Mouse (Mus musculus) liver, embryonic 14.5 days (tissue): ENCODE results near the gene Krtap29-1. TPM values are rescaled to one million over a fixed set of nuclear protein-coding genes. Genes with fewer than 3 reads are reported as not detected.

Experiments used
- ATAC-seq: fragments of 200-750 bp; cut with Nextera tagmentation; 2 replicates; pipeline ENCODE4 v1.8.0; 2017; ENCODE audit warnings: moderate number of reproducible peaks, mild to moderate bottlenecking, moderate library complexity; ENCODE audit not compliant: insufficient read depth
- DNase-seq, 3 experiments: peaks; one replicate each; pipeline ENCODE4 v3.0.0-alpha.2; 2012 to 2013; ENCODE audit warnings: low read depth in 3 of 3, low spot score in 3 of 3
- H3K27ac ChIP-seq: fragments of 300-500 bp; sonication (generic); 2 replicates; pipeline ENCODE4 v1.5.1; 2014; ENCODE audit warnings: moderate library complexity, mild to moderate bottlenecking, control low read depth, inconsistent platforms
- H3K27me3 ChIP-seq: fragments of 300-500 bp; sonication (generic); 2 replicates; pipeline ENCODE4 v1.6.1; 2014; ENCODE audit warnings: mild to moderate bottlenecking, low read length, moderate library complexity; ENCODE audit not compliant: control insufficient read depth, insufficient read depth
- H3K36me3 ChIP-seq: fragments of 300-500 bp; sonication (generic); replicated peaks from 2 replicates; pipeline ENCODE4 v1.6.1; 2014; ENCODE audit warnings: low read depth; ENCODE audit not compliant: control insufficient read depth, insufficient read depth
- H3K4me1 ChIP-seq, 2 experiments: fragments of 200-500 bp in 1 of 2; fragments of 300-500 bp in 1 of 2; sonication (generic) in 1 of 2; replicated peaks; 2 replicates each; pipeline ENCODE4 v1.6.1; 2012 to 2014; ENCODE audit warnings: antibody characterized with exemption in 1 of 2, inconsistent platforms in 1 of 2, low read length in 1 of 2; ENCODE audit not compliant: control insufficient read depth in 2 of 2, insufficient read depth in 2 of 2
- H3K4me2 ChIP-seq: fragments of 300-500 bp; sonication (generic); 2 replicates; pipeline ENCODE4 v1.6.1; 2014; ENCODE audit warnings: low read depth, mild to moderate bottlenecking, control low read depth, moderate library complexity
- H3K4me3 ChIP-seq, 2 experiments: fragments of 200-500 bp in 1 of 2; fragments of 300-500 bp in 1 of 2; sonication (generic) in 1 of 2; 2 replicates each; pipeline ENCODE4 v1.5.1; 2012 to 2014; ENCODE audit warnings: low read depth in 2 of 2, low read length in 2 of 2, mild to moderate bottlenecking in 2 of 2, control low read depth in 1 of 2, inconsistent platforms in 1 of 2, moderate library complexity in 1 of 2; ENCODE audit not compliant: insufficient read depth in 1 of 2
- H3K9ac ChIP-seq: fragments of 300-500 bp; sonication (generic); replicated peaks from 2 replicates; pipeline ENCODE4 v1.6.1; 2014; ENCODE audit warnings: mild to moderate bottlenecking, control low read depth, moderate library complexity
- H3K9me3 ChIP-seq: fragments of 300-500 bp; sonication (generic); 2 replicates; pipeline ENCODE4 v1.6.1; 2016; ENCODE audit warnings: low read length, mixed read lengths; ENCODE audit not compliant: control insufficient read depth
- CTCF ChIP-seq: IDR thresholded peaks from 2 replicates; pipeline ENCODE4 v1.5.1; 2016; ENCODE audit warnings: antibody characterized with exemption, low read depth, control low read depth
- EP300 ChIP-seq: IDR thresholded peaks from 2 replicates; pipeline ENCODE4 v1.6.1; 2016; ENCODE audit warnings: antibody characterized with exemption, low read depth
- WGBS: fragments of 180-500 bp; shearing (Covaris S2); extraction: QIAGEN DNeasy Blood & Tissue Kit; methylation state at CpG from one replicate; pipeline ENCODE4 v1.1.7; 2014; ENCODE audit not compliant: insufficient replicate concordance; 5-methylcytosine and 5-hydroxymethylcytosine counted together
- polyA plus RNA-seq, 2 experiments: library from polyadenylated mRNA; depleted of rRNA in 1 of 2; stranded (reverse) in 1 of 2; unstranded in 1 of 2; fragments of >200 nt; fragmentation: Nextera tagmentation in 1 of 2; extraction: Ambion mirVana in 1 of 2; gene quantifications; 2 replicates each; pipeline versions ENCODE4 v1.2.1 to v1.2.3; 2012 to 2014

Krtap29-1 gene
- polyA plus RNA-seq, 2 experiments, result not detected

DNA sequence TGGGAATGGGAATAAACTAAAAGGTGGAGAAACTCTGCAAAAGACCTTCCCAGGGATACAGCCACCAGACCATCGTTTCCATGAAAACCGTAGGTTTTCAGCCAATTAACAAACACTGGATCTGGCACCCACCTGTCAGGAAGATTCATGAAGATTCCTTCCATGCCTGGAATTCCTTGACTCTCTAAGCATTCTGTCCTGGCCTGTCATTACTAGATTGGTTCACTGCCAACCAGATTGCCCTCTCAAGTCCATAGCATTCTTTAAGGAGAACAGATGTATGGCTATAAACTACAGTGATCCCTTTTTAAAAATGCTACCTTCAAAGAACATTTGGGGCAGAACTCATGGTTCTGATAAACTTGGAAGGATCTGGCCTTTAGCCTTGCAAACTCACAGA lies 12.9 kb downstream of the Krtap29-1 start:
- WGBS, result 23% methylated on average over 2 of the region's 2 CpGs
- H3K4me2 ChIP-seq, result no peak overlapping the region
- H3K27ac ChIP-seq, result no peak overlapping the region
- DNase-seq, result no peak
- TF ChIP-seq CTCF (no peak), EP300 (no peak)
- H3K4me1 ChIP-seq, result no peaks in the 10 kb centered on the region
- no peaks in the 10 kb centered on the region for H3K36me3 ChIP-seq
- no peak for ATAC-seq
- H3K27me3 ChIP-seq, result no peaks in the 10 kb centered on the region
- H3K9ac ChIP-seq, result no peak overlapping the region
- no peaks in the 10 kb centered on the region for H3K9me3 ChIP-seq
- no peak overlapping the region for H3K4me3 ChIP-seq

- Histone ChIP-seq H3K9me3 (no peaks in the 10 kb centered on the region), H3K9ac (no peak overlapping the region), H3K4me3 (no peak overlapping the region), H3K4me2 (no peak overlapping the region), H3K4me1 (no peaks in the 10 kb centered on the region), H3K27me3 (no peaks in the 10 kb centered on the region), H3K27ac (no peak overlapping the region), H3K36me3 (no peaks in the 10 kb centered on the region)
- no peak for TF ChIP-seq CTCF
- no peak for TF ChIP-seq EP300
- ATAC-seq (no peak), DNase-seq (no peak)
- WGBS, result 36% methylated on average over 6 of the region's 6 CpGs
These were observed 14.6 kb downstream of the Krtap29-1 start for GRCm38 (mm10) chr11:99964213-99964612.

DNA sequence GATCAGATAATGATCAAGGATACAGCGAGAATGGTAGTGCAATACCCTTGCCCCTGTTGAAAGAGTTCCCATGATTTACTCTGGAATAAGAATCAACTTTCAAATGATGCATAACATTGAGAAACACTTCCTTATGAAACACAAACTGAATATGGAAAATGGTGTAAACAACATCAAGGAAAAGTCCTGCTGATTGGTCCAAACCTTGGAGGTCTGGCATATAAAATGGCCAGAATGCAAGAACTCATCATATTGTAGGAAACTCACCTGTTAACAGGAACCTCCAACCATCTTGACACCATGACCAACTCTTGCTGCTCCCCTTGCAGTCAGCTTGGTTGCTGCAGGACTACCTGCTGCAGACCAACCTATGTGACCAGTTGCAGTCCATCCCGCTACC lies 30.7 kb downstream of the Krtap29-1 start, which contains the start of gene Krtap9-5:
TSS of gene Krtap9-5 (plus strand) at position 301 of the 400 bp plus-strand sequence.
- Histone ChIP-seq H3K4me2 (no peak within 1 kb of the TSS), H3K36me3 (no peaks in the 10 kb centered on the region), H3K27ac (no peak within 1 kb of the TSS), H3K9ac (no peak within 1 kb of the TSS), H3K4me3 (no peak within 1 kb of the TSS), H3K4me1 (no peaks in the 10 kb centered on the region), H3K27me3 (no peaks in the 10 kb centered on the region), H3K9me3 (no peaks in the 10 kb centered on the region)
- no peak for ATAC-seq
- DNase-seq, result no peak
- WGBS, result 62% methylated on average over 2 of the region's 2 CpGs
- TF ChIP-seq CTCF (no peak), EP300 (no peak)

GRCm38 (mm10) chr11:99937751-99938264 lies 41.0 kb downstream of the Krtap29-1 start:
- Histone ChIP-seq H3K27me3 (no peaks in the 10 kb centered on the region), H3K4me1 (no peaks in the 10 kb centered on the region), H3K4me2 (no peak overlapping the region), H3K4me3 (no peak overlapping the region), H3K9ac (no peak overlapping the region), H3K9me3 (no peaks in the 10 kb centered on the region), H3K36me3 (no peaks in the 10 kb centered on the region), H3K27ac (no peak overlapping the region)
- DNase-seq, result no peak
- TF ChIP-seq CTCF, result no peak
- no peak for TF ChIP-seq EP300
- ATAC-seq, result no peak
- 49% methylated on average over 9 of the region's 9 CpGs for WGBS

GRCm38 (mm10) chr11:99935991-99936390 lies 42.9 kb downstream of the Krtap29-1 start, which contains the start of gene Krtap31-2:
Krtap31-2 (plus strand) TSS chr11:99936291.
- H3K4me2 ChIP-seq, result no peak within 1 kb of the TSS
- DNase-seq (no peak), ATAC-seq (no peak)
- no peaks in the 10 kb centered on the region for H3K4me1 ChIP-seq
- H3K36me3 ChIP-seq, result no peaks in the 10 kb centered on the region
- TF ChIP-seq EP300 (no peak), CTCF (no peak)
- no peaks in the 10 kb centered on the region for H3K27me3 ChIP-seq
- no peak within 1 kb of the TSS for H3K27ac ChIP-seq
- H3K4me3 ChIP-seq, result no peak within 1 kb of the TSS
- WGBS, result 53% methylated on average over 1 of the region's 1 CpGs
- H3K9ac ChIP-seq, result no peak within 1 kb of the TSS
- no peaks in the 10 kb centered on the region for H3K9me3 ChIP-seq

Other genes starting within 250 kb of the Krtap29-1 start
Only the 30 nearest of the 33 such genes appear.
- not detected in 2 replicates for gene Gm11595, start 206.1 kb downstream of the Krtap29-1 start, polyA plus RNA-seq (2012; rRNA removed)
- not detected in 2 replicates for gene Gm11595, start 206.1 kb downstream of the Krtap29-1 start, polyA plus RNA-seq (2014; fragmentation: Nextera tagmentation; extraction: Ambion mirVana)
- not detected in 2 replicates for gene Krtap4-8, start 198.3 kb downstream of the Krtap29-1 start, polyA plus RNA-seq (2012; rRNA removed)
- gene Krtap4-8, start 198.3 kb downstream of the Krtap29-1 start, polyA plus RNA-seq (2014; fragmentation: Nextera tagmentation; extraction: Ambion mirVana), result not detected in 2 replicates
- gene Krtap4-9, start 193.9 kb downstream of the Krtap29-1 start, polyA plus RNA-seq (2012; rRNA removed), result not detected in 2 replicates
- not detected in 2 replicates for gene Krtap4-9, start 193.9 kb downstream of the Krtap29-1 start, polyA plus RNA-seq (2014; fragmentation: Nextera tagmentation; extraction: Ambion mirVana)
- gene Gm11596, start 185.6 kb downstream of the Krtap29-1 start, polyA plus RNA-seq (2012; rRNA removed), result not detected in 2 replicates
- gene Gm11596, start 185.6 kb downstream of the Krtap29-1 start, polyA plus RNA-seq (2014; fragmentation: Nextera tagmentation; extraction: Ambion mirVana), result not detected in 2 replicates
- gene Gm11569, start 180.1 kb downstream of the Krtap29-1 start, polyA plus RNA-seq (2012; rRNA removed), result not detected in 2 replicates
- not detected in 2 replicates for gene Gm11569, start 180.1 kb downstream of the Krtap29-1 start, polyA plus RNA-seq (2014; fragmentation: Nextera tagmentation; extraction: Ambion mirVana)
- gene Gm11554, start 174.6 kb downstream of the Krtap29-1 start, polyA plus RNA-seq (2012; rRNA removed), result not detected in 2 replicates
- not detected in 2 replicates for gene Gm11554, start 174.6 kb downstream of the Krtap29-1 start, polyA plus RNA-seq (2014; fragmentation: Nextera tagmentation; extraction: Ambion mirVana)
- not detected in 2 replicates for gene Krtap4-13, start 169.2 kb downstream of the Krtap29-1 start, polyA plus RNA-seq (2012; rRNA removed)
- gene Krtap4-13, start 169.2 kb downstream of the Krtap29-1 start, polyA plus RNA-seq (2014; fragmentation: Nextera tagmentation; extraction: Ambion mirVana), result not detected in 2 replicates
- gene Gm11564, start 163.4 kb downstream of the Krtap29-1 start, polyA plus RNA-seq (2012; rRNA removed), result not detected in 2 replicates
- gene Gm11564, start 163.4 kb downstream of the Krtap29-1 start, polyA plus RNA-seq (2014; fragmentation: Nextera tagmentation; extraction: Ambion mirVana), result not detected in 2 replicates
- not detected in 2 replicates for gene 2300003K06Rik, start 141.0 kb downstream of the Krtap29-1 start, polyA plus RNA-seq (2012; rRNA removed)
- gene 2300003K06Rik, start 141.0 kb downstream of the Krtap29-1 start, polyA plus RNA-seq (2014; fragmentation: Nextera tagmentation; extraction: Ambion mirVana), result not detected in 2 replicates
- 0.11 TPM in 1 of 2 replicates, not detected in the other for gene Krtap4-16, start 127.4 kb downstream of the Krtap29-1 start, polyA plus RNA-seq (2012; rRNA removed)
- gene Krtap4-16, start 127.4 kb downstream of the Krtap29-1 start, polyA plus RNA-seq (2014; fragmentation: Nextera tagmentation; extraction: Ambion mirVana), result not detected in 2 replicates
- gene Gm11568, start 121.1 kb downstream of the Krtap29-1 start, polyA plus RNA-seq (2012; rRNA removed), result not detected in 2 replicates
- gene Gm11568, start 121.1 kb downstream of the Krtap29-1 start, polyA plus RNA-seq (2014; fragmentation: Nextera tagmentation; extraction: Ambion mirVana), result not detected in 2 replicates
- gene Gm11559, start 114.6 kb downstream of the Krtap29-1 start, polyA plus RNA-seq (2012; rRNA removed), result not detected in 2 replicates
- gene Gm11559, start 114.6 kb downstream of the Krtap29-1 start, polyA plus RNA-seq (2014; fragmentation: Nextera tagmentation; extraction: Ambion mirVana), result not detected in 2 replicates
- gene Krtap9-1, start 105.7 kb downstream of the Krtap29-1 start, polyA plus RNA-seq (2012; rRNA removed), result not detected in 2 replicates
- not detected in 2 replicates for gene Krtap9-1, start 105.7 kb downstream of the Krtap29-1 start, polyA plus RNA-seq (2014; fragmentation: Nextera tagmentation; extraction: Ambion mirVana)
- not detected in 2 replicates for gene Gm11567, start 99.9 kb downstream of the Krtap29-1 start, polyA plus RNA-seq (2012; rRNA removed)
- gene Gm11567, start 99.9 kb downstream of the Krtap29-1 start, polyA plus RNA-seq (2014; fragmentation: Nextera tagmentation; extraction: Ambion mirVana), result not detected in 2 replicates
- gene Krtap31-1, start 71.1 kb downstream of the Krtap29-1 start, polyA plus RNA-seq (2012; rRNA removed), result not detected in 2 replicates
- not detected in 2 replicates for gene Krtap31-1, start 71.1 kb downstream of the Krtap29-1 start, polyA plus RNA-seq (2014; fragmentation: Nextera tagmentation; extraction: Ambion mirVana)
- gene Gm11565, start 64.3 kb downstream of the Krtap29-1 start, polyA plus RNA-seq (2012; rRNA removed), result not detected in 2 replicates
- not detected in 2 replicates for gene Gm11565, start 64.3 kb downstream of the Krtap29-1 start, polyA plus RNA-seq (2014; fragmentation: Nextera tagmentation; extraction: Ambion mirVana)
- not detected in 2 replicates for gene Krtap31-2, start 42.8 kb downstream of the Krtap29-1 start, polyA plus RNA-seq (2012; rRNA removed)
- gene Krtap31-2, start 42.8 kb downstream of the Krtap29-1 start, polyA plus RNA-seq (2014; fragmentation: Nextera tagmentation; extraction: Ambion mirVana), result not detected in 2 replicates
- gene Krtap9-5, start 30.6 kb downstream of the Krtap29-1 start, polyA plus RNA-seq (2012; rRNA removed), result not detected in 2 replicates
- gene Krtap9-5, start 30.6 kb downstream of the Krtap29-1 start, polyA plus RNA-seq (2014; fragmentation: Nextera tagmentation; extraction: Ambion mirVana), result not detected in 2 replicates
- not detected in 2 replicates for gene Krtap16-1, start 7.5 kb upstream of the Krtap29-1 start, polyA plus RNA-seq (2012; rRNA removed)
- gene Krtap16-1, start 7.5 kb upstream of the Krtap29-1 start, polyA plus RNA-seq (2014; fragmentation: Nextera tagmentation; extraction: Ambion mirVana), result not detected in 2 replicates
- not detected in 2 replicates for gene Krtap17-1, start 14.9 kb upstream of the Krtap29-1 start, polyA plus RNA-seq (2012; rRNA removed)
- gene Krtap17-1, start 14.9 kb upstream of the Krtap29-1 start, polyA plus RNA-seq (2014; fragmentation: Nextera tagmentation; extraction: Ambion mirVana), result not detected in 2 replicates
- gene Krt33a, start 37.2 kb upstream of the Krtap29-1 start, polyA plus RNA-seq (2012; rRNA removed), result not detected in 2 replicates
- not detected in 2 replicates for gene Krt33a, start 37.2 kb upstream of the Krtap29-1 start, polyA plus RNA-seq (2014; fragmentation: Nextera tagmentation; extraction: Ambion mirVana)
- gene Krt33b, start 50.8 kb upstream of the Krtap29-1 start, polyA plus RNA-seq (2012; rRNA removed), result not detected in 2 replicates
- gene Krt33b, start 50.8 kb upstream of the Krtap29-1 start, polyA plus RNA-seq (2014; fragmentation: Nextera tagmentation; extraction: Ambion mirVana), result not detected in 2 replicates
- gene Krt34, start 62.5 kb upstream of the Krtap29-1 start, polyA plus RNA-seq (2012; rRNA removed), result not detected in 2 replicates
- gene Krt34, start 62.5 kb upstream of the Krtap29-1 start, polyA plus RNA-seq (2014; fragmentation: Nextera tagmentation; extraction: Ambion mirVana), result not detected in 2 replicates
- gene Krt31, start 71.5 kb upstream of the Krtap29-1 start, polyA plus RNA-seq (2012; rRNA removed), result not detected in 2 replicates
- not detected in 2 replicates for gene Krt31, start 71.5 kb upstream of the Krtap29-1 start, polyA plus RNA-seq (2014; fragmentation: Nextera tagmentation; extraction: Ambion mirVana)
- not detected in 2 replicates for gene Krt32, start 109.2 kb upstream of the Krtap29-1 start, polyA plus RNA-seq (2012; rRNA removed)
- gene Krt32, start 109.2 kb upstream of the Krtap29-1 start, polyA plus RNA-seq (2014; fragmentation: Nextera tagmentation; extraction: Ambion mirVana), result not detected in 2 replicates
- not detected in 2 replicates for gene Krt35, start 117.2 kb upstream of the Krtap29-1 start, polyA plus RNA-seq (2012; rRNA removed)
- not detected in 2 replicates for gene Krt35, start 117.2 kb upstream of the Krtap29-1 start, polyA plus RNA-seq (2014; fragmentation: Nextera tagmentation; extraction: Ambion mirVana)
- gene Krt36, start 126.6 kb upstream of the Krtap29-1 start, polyA plus RNA-seq (2012; rRNA removed), result not detected in 2 replicates
- not detected in 2 replicates for gene Krt36, start 126.6 kb upstream of the Krtap29-1 start, polyA plus RNA-seq (2014; fragmentation: Nextera tagmentation; extraction: Ambion mirVana)
- gene Krt13, start 142.5 kb upstream of the Krtap29-1 start, polyA plus RNA-seq (2012; rRNA removed), result 0.08 TPM in 1 of 2 replicates, not detected in the other
- gene Krt13, start 142.5 kb upstream of the Krtap29-1 start, polyA plus RNA-seq (2014; fragmentation: Nextera tagmentation; extraction: Ambion mirVana), result not detected in 2 replicates
- gene Krt15, start 156.9 kb upstream of the Krtap29-1 start, polyA plus RNA-seq (2012; rRNA removed), result 0.18 and 0.35 TPM in 2 replicates
- gene Krt15, start 156.9 kb upstream of the Krtap29-1 start, polyA plus RNA-seq (2014; fragmentation: Nextera tagmentation; extraction: Ambion mirVana), result 0.08 TPM in 1 of 2 replicates, not detected in the other
- gene Krt19, start 169.6 kb upstream of the Krtap29-1 start, polyA plus RNA-seq (2012; rRNA removed), result 1.8 and 2.0 TPM in 2 replicates
- gene Krt19, start 169.6 kb upstream of the Krtap29-1 start, polyA plus RNA-seq (2014; fragmentation: Nextera tagmentation; extraction: Ambion mirVana), result 1.2 and 2.4 TPM in 2 replicates